Mouse (Mus musculus) liver, embryonic 16.5 days (tissue): Measurements from ENCODE around the gene Thumpd2. TPM values are rescaled to one million over a fixed set of nuclear protein-coding genes. Genes with fewer than 3 reads are reported as not detected.

Source experiments
- ATAC-seq: fragments of 200-750 bp; cut with Nextera tagmentation; 2 replicates; pipeline ENCODE4 v1.8.0; 2017; ENCODE audit warnings: low read depth, mild to moderate bottlenecking, moderate number of reproducible peaks, moderate library complexity
- H3K27ac ChIP-seq: fragments of 300-500 bp; sonication (generic); 2 replicates; pipeline ENCODE4 v1.5.1; 2014; ENCODE audit warnings: mild to moderate bottlenecking, low read length
- H3K27me3 ChIP-seq: fragments of 300-500 bp; sonication (generic); 2 replicates; pipeline ENCODE4 v1.6.1; 2014; ENCODE audit warnings: low read depth, low read length, mixed read lengths; ENCODE audit not compliant: control insufficient read depth, insufficient read depth
- H3K36me3 ChIP-seq: fragments of 300-500 bp; sonication (generic); 2 replicates; pipeline ENCODE4 v1.6.1; 2014; ENCODE audit warnings: mild to moderate bottlenecking; ENCODE audit not compliant: control insufficient read depth, insufficient read depth
- H3K4me1 ChIP-seq: fragments of 300-500 bp; sonication (generic); 2 replicates; pipeline ENCODE4 v1.6.1; 2014; ENCODE audit warnings: low read depth, low read length, mixed read lengths; ENCODE audit not compliant: control insufficient read depth
- H3K4me2 ChIP-seq: fragments of 300-500 bp; sonication (generic); 2 replicates; pipeline ENCODE4 v1.6.1; 2014; ENCODE audit warnings: low read depth, low read length, mixed read lengths
- H3K4me3 ChIP-seq: fragments of 300-500 bp; sonication (generic); 2 replicates; pipeline ENCODE4 v1.5.1; 2014; ENCODE audit warnings: low read depth, mild to moderate bottlenecking, low read length
- H3K9ac ChIP-seq: fragments of 300-500 bp; sonication (generic); 2 replicates; pipeline ENCODE4 v1.6.1; 2014; ENCODE audit warnings: low read depth, low read length
- H3K9me3 ChIP-seq: fragments of 300-500 bp; sonication (generic); replicated peaks from 2 replicates; pipeline ENCODE4 v1.6.1; 2016; ENCODE audit warnings: low read length; ENCODE audit not compliant: control insufficient read depth
- whole genome bisulfite sequencing: fragments of 180-500 bp; shearing (Covaris S2); extraction: QIAGEN DNeasy Blood & Tissue Kit; methylation state at CpG from one replicate; pipeline ENCODE4 v1.1.7; 2014; ENCODE audit not compliant: insufficient replicate concordance; 5-methylcytosine and 5-hydroxymethylcytosine counted together
- polyA plus RNA-seq: library from polyadenylated mRNA; unstranded; fragments of >200 nt; fragmentation: Nextera tagmentation; extraction: Ambion mirVana; gene quantifications from 2 replicates; pipeline ENCODE4 v1.2.1, GENCODE M21; 2015

Thumpd2 gene
- polyA plus RNA-seq, 1 experiment from 2014 or later, result 6.1 TPM

- no peak overlapping the region for H3K4me2 ChIP-seq
- H3K4me3 ChIP-seq, result no peak overlapping the region
- ATAC-seq, result no peak
- no peak overlapping the region; the same call in 1 of the 2 replicates for H3K27ac ChIP-seq
- peaks cover 4% of the 10 kb centered on the region for H3K36me3 ChIP-seq
- no peaks in the 10 kb centered on the region; the same call in 1 of the 2 replicates for H3K27me3 ChIP-seq
- H3K9me3 ChIP-seq, result no peaks in the 10 kb centered on the region
- H3K9ac ChIP-seq, result no peak overlapping the region
- 62% methylated on average over 3 of the region's 3 CpGs for WGBS
- peaks cover 13% of the 10 kb centered on the region for H3K4me1 ChIP-seq
Observed at GRCm38 (mm10) chr17:81063346-81063745, 1.5 kb downstream of the Thumpd2 start.

DNA sequence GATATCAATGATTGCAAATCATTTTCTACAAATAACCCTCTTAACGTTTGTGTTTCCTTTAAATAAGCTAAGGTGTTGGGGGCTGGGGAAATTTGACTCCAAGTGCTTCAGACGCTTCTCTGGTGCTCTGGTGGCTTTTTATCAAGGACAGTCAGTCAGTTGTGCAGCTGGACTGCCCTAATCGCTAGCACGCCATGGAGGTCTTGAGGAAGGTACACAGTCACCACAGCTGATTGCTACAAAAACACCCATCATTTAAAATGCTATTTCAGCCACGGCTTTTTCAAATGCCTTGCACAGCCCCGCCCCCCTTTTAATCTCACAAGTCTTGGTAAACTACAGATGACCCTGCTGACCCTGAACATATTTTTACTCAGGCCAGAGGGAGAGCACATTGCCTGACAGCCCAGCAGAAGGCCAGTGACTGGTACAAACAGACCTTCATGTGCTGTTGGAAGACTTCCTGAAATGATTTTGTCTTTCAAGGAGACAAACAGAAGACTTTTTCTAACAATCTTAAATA lies 2.5 kb downstream of the Thumpd2 start:
- no peaks in the 10 kb centered on the region for H3K9me3 ChIP-seq
- no peak overlapping the region for H3K4me3 ChIP-seq
- H3K27me3 ChIP-seq, result no peaks in the 10 kb centered on the region; the same call in 1 of the 2 replicates
- ATAC-seq, result peak; percentile 22
- no peak overlapping the region for H3K9ac ChIP-seq
- 32% methylated on average over 6 of the region's 6 CpGs for WGBS
- peaks cover 4% of the 10 kb centered on the region for H3K36me3 ChIP-seq
- no peak overlapping the region for H3K4me2 ChIP-seq
- H3K4me1 ChIP-seq, result peaks cover 13% of the 10 kb centered on the region
- H3K27ac ChIP-seq, result peak overlapping the region; percentile 31; the same call in 1 of the 2 replicates

DNA sequence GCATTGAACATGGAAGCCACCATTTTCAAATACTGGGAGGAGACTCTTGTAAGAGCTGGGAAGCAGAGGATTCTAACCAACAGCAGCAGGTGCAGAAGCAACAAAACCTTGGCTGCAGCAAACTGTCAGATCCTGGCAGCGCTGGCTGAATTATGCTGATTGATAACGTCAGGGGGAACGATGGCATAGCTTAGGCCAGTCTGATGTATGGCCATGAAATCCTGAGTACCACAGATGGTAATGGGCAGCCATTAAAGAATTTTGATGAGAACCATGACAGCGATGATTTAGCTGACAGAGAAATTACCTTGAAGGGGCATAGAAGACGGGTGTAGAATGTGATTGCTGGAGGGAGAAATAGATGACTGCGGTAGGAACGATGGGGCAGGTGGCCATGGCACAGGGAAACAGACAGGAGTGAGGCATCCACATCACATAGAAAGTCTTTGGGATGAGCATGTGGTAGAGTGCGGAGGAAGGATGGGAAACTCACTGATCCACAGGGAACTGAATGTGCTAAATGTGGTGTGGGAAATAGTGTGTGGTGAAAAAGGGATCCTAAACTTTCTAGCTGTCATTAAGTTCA lies 8.0 kb downstream of the Thumpd2 start:
- H3K36me3 ChIP-seq, result peaks cover 13% of the 10 kb centered on the region
- no peak overlapping the region for H3K9ac ChIP-seq
- no peaks in the 10 kb centered on the region for H3K27me3 ChIP-seq
- 79% methylated on average over 8 of the region's 8 CpGs for whole genome bisulfite sequencing
- no peak for ATAC-seq
- H3K9me3 ChIP-seq, result no peaks in the 10 kb centered on the region
- H3K4me2 ChIP-seq, result no peak overlapping the region
- no peak overlapping the region for H3K4me3 ChIP-seq
- H3K27ac ChIP-seq, result no peak overlapping the region
- H3K4me1 ChIP-seq, result peaks cover 8% of the 10 kb centered on the region; the same call in 1 of the 2 replicates

DNA sequence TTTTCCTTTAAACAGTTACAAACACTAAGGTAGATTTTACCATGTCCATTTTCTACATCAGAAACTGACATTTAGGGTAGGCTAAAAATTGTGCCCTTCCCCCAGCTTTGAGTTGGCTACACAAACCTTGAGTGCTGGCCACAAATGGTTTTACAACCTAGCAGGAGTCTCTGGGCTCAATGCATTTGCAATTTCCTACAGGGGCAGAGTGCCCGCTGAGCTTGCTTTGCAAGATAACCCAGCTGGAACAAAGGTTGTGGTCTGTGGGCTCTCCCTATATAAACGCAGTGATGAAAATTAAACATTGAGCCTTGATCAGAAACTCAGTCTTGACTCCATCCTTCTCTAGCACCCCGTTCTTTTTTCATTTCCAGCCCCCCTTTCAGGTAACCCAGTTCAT lies 8.8 kb downstream of the Thumpd2 start:
- Histone ChIP-seq H3K36me3 (peaks cover 11% of the 10 kb centered on the region), H3K27ac (no peak overlapping the region), H3K4me1 (peaks cover 8% of the 10 kb centered on the region; the same call in 1 of the 2 replicates), H3K9ac (no peak overlapping the region), H3K27me3 (no peaks in the 10 kb centered on the region), H3K4me3 (no peak overlapping the region), H3K4me2 (no peak overlapping the region), H3K9me3 (no peaks in the 10 kb centered on the region)
- ATAC-seq, result no peak
- WGBS, result 51% methylated on average over 3 of the region's 3 CpGs

DNA sequence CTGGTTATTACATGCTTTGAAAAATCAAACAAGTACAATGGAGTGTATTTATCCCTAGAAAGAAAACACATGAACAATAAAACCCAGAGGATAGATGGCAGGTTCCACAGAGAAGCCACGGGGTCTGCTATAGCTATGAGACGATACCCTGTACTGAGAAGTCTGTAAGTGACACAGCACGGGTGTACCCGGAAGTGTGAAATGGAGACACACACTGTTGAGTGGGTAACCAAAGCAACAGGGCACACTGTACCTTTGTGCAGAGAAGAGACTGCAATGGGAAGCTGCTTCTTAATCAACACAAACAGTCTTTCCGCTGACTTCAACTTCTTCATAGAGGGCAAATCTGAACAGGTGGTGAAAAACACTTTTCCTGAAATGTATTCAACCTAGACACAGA lies 9.4 kb downstream of the Thumpd2 start:
- H3K9me3 ChIP-seq, result no peaks in the 10 kb centered on the region
- H3K4me1 ChIP-seq, result peaks cover 8% of the 10 kb centered on the region; the same call in 1 of the 2 replicates
- peaks cover 9% of the 10 kb centered on the region; the same call in 1 of the 2 replicates for H3K36me3 ChIP-seq
- no peaks in the 10 kb centered on the region for H3K27me3 ChIP-seq
- no peak overlapping the region for H3K27ac ChIP-seq
- ATAC-seq, result no peak
- H3K9ac ChIP-seq, result no peak overlapping the region
- no peak overlapping the region for H3K4me3 ChIP-seq
- no peak overlapping the region for H3K4me2 ChIP-seq
- WGBS, result 81% methylated on average over 5 of the region's 5 CpGs

GRCm38 (mm10) chr17:81053274-81053673 lies 11.6 kb downstream of the Thumpd2 start:
- Histone ChIP-seq H3K9ac (no peak overlapping the region), H3K36me3 (peaks cover 9% of the 10 kb centered on the region; the same call in 1 of the 2 replicates), H3K4me2 (no peak overlapping the region), H3K27me3 (no peaks in the 10 kb centered on the region), H3K4me1 (peaks cover 8% of the 10 kb centered on the region; the same call in 1 of the 2 replicates), H3K4me3 (no peak overlapping the region), H3K27ac (no peak overlapping the region), H3K9me3 (no peaks in the 10 kb centered on the region)
- ATAC-seq, result peak; percentile 89
- WGBS, result 42% methylated on average over 2 of the region's 2 CpGs

DNA sequence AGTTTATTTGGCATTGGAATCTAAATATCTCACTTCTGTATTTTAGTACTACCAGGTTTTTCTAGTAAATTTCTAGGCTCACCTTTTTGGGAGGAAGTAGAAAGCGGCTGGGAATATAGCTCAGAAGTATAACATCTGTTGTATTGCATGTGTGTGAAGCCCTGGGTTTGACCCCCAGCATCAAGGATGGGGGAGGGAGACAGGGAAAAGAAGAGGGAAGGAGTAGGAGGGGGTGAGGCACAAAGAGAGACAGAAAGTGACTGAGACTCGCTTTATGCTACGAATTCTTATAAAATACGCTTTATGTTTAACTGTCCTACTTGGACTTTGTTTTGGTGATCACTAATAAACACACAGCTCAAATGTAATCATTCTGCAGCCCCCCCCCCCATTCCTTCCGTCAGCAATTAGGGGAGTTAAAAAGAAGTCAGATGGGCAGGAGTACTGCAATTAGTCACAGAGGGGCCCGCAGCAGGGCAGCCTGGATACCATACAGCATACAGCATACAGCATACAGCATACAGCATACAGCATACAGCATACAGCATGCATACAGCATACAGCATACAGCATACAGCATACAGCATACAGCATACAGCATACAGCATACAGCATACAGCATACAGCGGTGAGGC lies 16.8 kb downstream of the Thumpd2 start:
- H3K4me3 ChIP-seq, result no peak overlapping the region
- H3K9ac ChIP-seq, result no peak overlapping the region
- H3K27ac ChIP-seq, result no peak overlapping the region
- 77% methylated on average over 7 of the region's 7 CpGs for WGBS
- no peak for ATAC-seq
- H3K4me1 ChIP-seq, result peaks cover 1% of the 10 kb centered on the region; the same call in 1 of the 2 replicates
- H3K27me3 ChIP-seq, result no peaks in the 10 kb centered on the region
- H3K9me3 ChIP-seq, result no peaks in the 10 kb centered on the region
- H3K4me2 ChIP-seq, result no peak overlapping the region
- peaks cover 9% of the 10 kb centered on the region; the same call in 1 of the 2 replicates for H3K36me3 ChIP-seq

DNA sequence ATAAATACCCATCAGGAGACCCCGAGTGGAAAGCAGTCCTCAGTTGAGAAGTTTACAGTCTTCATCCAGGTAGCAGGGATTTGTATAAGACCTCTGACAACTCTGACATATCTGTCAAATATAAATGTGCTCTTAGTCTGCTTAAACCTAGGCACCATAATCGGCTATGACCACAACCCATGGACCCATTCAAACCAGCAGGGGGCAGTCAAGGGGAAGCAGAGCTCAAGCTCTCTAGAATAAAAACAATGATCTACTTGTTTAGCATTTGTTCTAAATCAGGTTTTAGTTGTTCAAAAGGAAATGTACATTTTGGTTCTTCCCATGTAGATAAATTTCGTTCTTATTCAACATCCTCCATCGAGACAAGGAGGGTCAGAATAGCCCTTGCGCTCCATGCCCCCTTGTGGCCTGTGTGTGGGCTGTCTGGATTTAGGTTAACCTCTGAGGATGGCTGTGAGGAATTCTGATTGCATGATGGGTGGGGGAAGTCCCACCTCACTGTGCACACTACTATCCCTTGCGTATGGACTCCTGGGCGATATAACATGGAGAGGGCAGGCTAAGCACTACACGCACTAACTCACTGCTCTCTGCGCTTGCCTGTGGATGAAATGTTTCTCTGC lies 19.2 kb downstream of the Thumpd2 start:
- no peak overlapping the region for H3K27ac ChIP-seq
- H3K4me3 ChIP-seq, result no peak overlapping the region
- H3K9me3 ChIP-seq, result no peaks in the 10 kb centered on the region
- ATAC-seq, result no peak
- peaks cover 10% of the 10 kb centered on the region for H3K4me1 ChIP-seq
- no peaks in the 10 kb centered on the region for H3K27me3 ChIP-seq
- no peak overlapping the region for H3K4me2 ChIP-seq
- WGBS, result 75% methylated on average over 9 of the region's 9 CpGs
- H3K36me3 ChIP-seq, result no peaks in the 10 kb centered on the region
- H3K9ac ChIP-seq, result no peak overlapping the region

- Histone ChIP-seq H3K4me2 (no peak overlapping the region), H3K9me3 (no peaks in the 10 kb centered on the region), H3K36me3 (no peaks in the 10 kb centered on the region; the same call in 1 of the 2 replicates)
Observed at GRCm38 (mm10) chr17:81045115-81045514, 19.8 kb downstream of the Thumpd2 start.

More at GRCm38 (mm10) chr17:81045115-81045514, 19.8 kb downstream of the Thumpd2 start:
- no peak for ATAC-seq
- Histone ChIP-seq H3K4me3 (no peak overlapping the region), H3K27ac (no peak overlapping the region), H3K4me1 (peaks cover 10% of the 10 kb centered on the region), H3K27me3 (no peaks in the 10 kb centered on the region), H3K9ac (no peak overlapping the region)
- 71% methylated on average over 6 of the region's 6 CpGs for WGBS
